ENCODE assay signal across 8 mouse cellular contexts in genomic region chr17:29928751-29929237, GRCm38 (mm10). TPM values are rescaled to one million over a fixed set of nuclear protein-coding genes. Genes with fewer than 3 reads are reported as not detected.
DNase-seq lines count a peak whose midpoint lies in the region; ATAC-seq lines count a peak whose summit lies in the region.

No protein-coding gene starts in this region.

- no peak overlapping the region for H3K27ac ChIP-seq in kidney, embryonic 14.5 days (ENCODE audit: low read depth, low read length)
- H3K27ac ChIP-seq in liver, embryonic 16.5 days (ENCODE audit: low read length), result no peak overlapping the region

- H3K9me3 ChIP-seq in kidney, embryonic 14.5 days (ENCODE audit: control insufficient read depth, low read length), result 0 out of 2 replicates have a peak, but pooled peaks cover 2% of the 10 kb centered on the region
- no peaks in the 10 kb centered on the region for H3K9me3 ChIP-seq in liver, embryonic 16.5 days (replicated peaks; ENCODE audit: control insufficient read depth, low read length)

- no peak overlapping the region for H3K9ac ChIP-seq in kidney, embryonic 14.5 days (ENCODE audit: low read depth, low read length)
- no peak overlapping the region for H3K9ac ChIP-seq in liver, embryonic 16.5 days (ENCODE audit: low read depth, low read length)

- 25% methylated on average over 16 of the region's 16 CpGs for WGBS in kidney, embryonic 14.5 days
- 14% methylated on average over 16 of the region's 16 CpGs for WGBS in liver, embryonic 16.5 days (ENCODE audit: insufficient replicate concordance)

- no peak for ATAC-seq in CD4-positive, CD25-positive, alpha-beta regulatory T cell, adult 4 months
- no peak for ATAC-seq in kidney, embryonic 14.5 days (ENCODE audit: low FRiP score, low TSS enrichment)
- ATAC-seq in liver, embryonic 16.5 days (ENCODE audit: low read depth), result peak; percentile 30; the same call in 1 of the 2 replicates

- no peak overlapping the region for H3K4me3 ChIP-seq in kidney, embryonic 14.5 days (ENCODE audit: low read length)
- H3K4me3 ChIP-seq in liver, embryonic 16.5 days (ENCODE audit: low read depth, low read length), result peak overlapping the region; percentile 30; the same call in 1 of the 2 replicates

- no peaks in the 10 kb centered on the region for H3K36me3 ChIP-seq in kidney, embryonic 14.5 days (ENCODE audit: control insufficient read depth, insufficient read depth, low read length)
- no peaks in the 10 kb centered on the region for H3K36me3 ChIP-seq in liver, embryonic 16.5 days (ENCODE audit: control insufficient read depth, insufficient read depth)

- H3K4me1 ChIP-seq in kidney, embryonic 14.5 days (ENCODE audit: control insufficient read depth, insufficient read depth, low read length), result no peaks in the 10 kb centered on the region
- H3K4me1 ChIP-seq in liver, embryonic 16.5 days (ENCODE audit: control insufficient read depth, low read depth, low read length), result peaks cover 5% of the 10 kb centered on the region; the same call in 1 of the 2 replicates

- H3K4me2 ChIP-seq in kidney, embryonic 14.5 days (replicated peaks; ENCODE audit: low read depth, low read length), result peak overlapping the region; percentile 13; the same call in 1 of the 2 replicates
- H3K4me2 ChIP-seq in liver, embryonic 16.5 days (ENCODE audit: low read depth, low read length), result peak overlapping the region; percentile 35

- no peaks in the 10 kb centered on the region; the same call in 1 of the 2 replicates for H3K27me3 ChIP-seq in kidney, embryonic 14.5 days (ENCODE audit: control insufficient read depth, insufficient read depth, low read length)
- H3K27me3 ChIP-seq in liver, embryonic 16.5 days (ENCODE audit: control insufficient read depth, insufficient read depth, low read depth, low read length), result no peaks in the 10 kb centered on the region; the same call in none of the 2 replicates

- DNase-seq in CD4-positive, CD25-positive, alpha-beta regulatory T cell, adult 2 months (ENCODE audit: low read depth, low spot score), result peak; percentile 57
- peak; percentile 54 for DNase-seq in testis, postnatal 10 days (ENCODE audit: low spot score)
- no peak for DNase-seq in testis, postnatal 14 days (ENCODE audit: low spot score)
- peak; percentile 29 to 46 for DNase-seq in heart, adult 9 months (ENCODE audit: low spot score in 2 of 2)
- DNase-seq in thymus, postnatal 25 days, result peak; percentile 36

RNA-seq across cellular contexts. Expression of gene Mdga1, which starts 41.1 kb away (rescaled TPM):
- polyA plus RNA-seq in CD4-positive, CD25-positive, alpha-beta regulatory T cell, adult 4 months (2017; shearing (Covaris generic)), result not detected
- 1.0 and 1.6 TPM in 2 replicates for polyA plus RNA-seq in kidney, embryonic 14.5 days (2014; fragmentation: Nextera tagmentation; extraction: Ambion mirVana)
- 1.6 and 1.9 TPM in 2 replicates for polyA plus RNA-seq in liver, embryonic 16.5 days (2015; fragmentation: Nextera tagmentation; extraction: Ambion mirVana)
